Comparison of ENCODE assay signal across 18 mouse cellular contexts in genomic region chr13:26080302-26080701, GRCm38 (mm10).
A peak's percentile ranks its signal among the peaks of the same experiment; 100 is the strongest.
DNase-seq lines count a peak whose midpoint lies in the region; ATAC-seq lines count a peak whose summit lies in the region.
"Had no signal": no experiment of that assay in that cellular context is flagged by ENCODE, and none has a peak within 500 bp of the region (broad histone marks: within the 10 kb centered on the region; RNA-seq: fewer than 3 reads in every experiment).

No protein-coding gene starts in this region.

- no peak overlapping the region for H3K4me3 ChIP-seq in midbrain, embryonic 15.5 days
- H3K4me3 ChIP-seq in midbrain, embryonic 11.5 days (ENCODE audit: low read depth, low read length) = no peak overlapping the region
- H3K4me3 ChIP-seq in hindbrain, embryonic 12.5 days = no peak overlapping the region
- H3K4me3 ChIP-seq: kidney, embryonic 15.5 days; liver, embryonic 15.5 days; megakaryocyte, embryonic 14.5 days; stomach, embryonic 15.5 days had no signal

- no peaks in the 10 kb centered on the region for H3K9me3 ChIP-seq in midbrain, embryonic 15.5 days
- H3K9me3 ChIP-seq in midbrain, embryonic 11.5 days (ENCODE audit: control insufficient read depth, low read length) = no peaks in the 10 kb centered on the region
- H3K9me3 ChIP-seq in hindbrain, embryonic 12.5 days (replicated peaks) = no peaks in the 10 kb centered on the region
- H3K9me3 ChIP-seq: kidney, embryonic 15.5 days; liver, embryonic 15.5 days; megakaryocyte, embryonic 14.5 days; stomach, embryonic 15.5 days had no signal

- H3K9ac ChIP-seq in midbrain, embryonic 15.5 days = no peak overlapping the region
- H3K9ac ChIP-seq in midbrain, embryonic 11.5 days (ENCODE audit: low read length) = no peak overlapping the region
- no peak overlapping the region for H3K9ac ChIP-seq in hindbrain, embryonic 12.5 days
- H3K9ac ChIP-seq: kidney, embryonic 15.5 days; liver, embryonic 15.5 days; stomach, embryonic 15.5 days had no signal

- intact Hi-C loops in left cerebral cortex, postnatal 25 days (cut with DNase I) = no loop called here

- H3K4me1 ChIP-seq in midbrain, embryonic 15.5 days = no peaks in the 10 kb centered on the region
- H3K4me1 ChIP-seq in midbrain, embryonic 11.5 days (ENCODE audit: control insufficient read depth, insufficient read depth, low read length) = no peaks in the 10 kb centered on the region
- H3K4me1 ChIP-seq in hindbrain, embryonic 12.5 days = peaks cover 4% of the 10 kb centered on the region
- H3K4me1 ChIP-seq: kidney, embryonic 15.5 days; liver, embryonic 15.5 days; megakaryocyte, embryonic 14.5 days; stomach, embryonic 15.5 days had no signal

- H3K36me3 ChIP-seq in midbrain, embryonic 15.5 days (replicated peaks) = no peaks in the 10 kb centered on the region
- H3K36me3 ChIP-seq in midbrain, embryonic 11.5 days (ENCODE audit: control insufficient read depth, insufficient read depth, low read length) = no peaks in the 10 kb centered on the region
- H3K36me3 ChIP-seq in hindbrain, embryonic 12.5 days = no peaks in the 10 kb centered on the region
- H3K36me3 ChIP-seq: kidney, embryonic 15.5 days; liver, embryonic 15.5 days; stomach, embryonic 15.5 days had no signal

- WGBS in midbrain, embryonic 15.5 days = 56% methylated on average over 4 of the region's 4 CpGs
- WGBS in midbrain, embryonic 11.5 days = 69% methylated on average over 4 of the region's 4 CpGs
- WGBS in hindbrain, embryonic 12.5 days = 63% methylated on average over 4 of the region's 4 CpGs

- H3K4me2 ChIP-seq in midbrain, embryonic 15.5 days = no peak overlapping the region
- no peak overlapping the region for H3K4me2 ChIP-seq in midbrain, embryonic 11.5 days
- H3K4me2 ChIP-seq in hindbrain, embryonic 12.5 days (replicated peaks) = no peak overlapping the region
- H3K4me2 ChIP-seq: kidney, embryonic 15.5 days; liver, embryonic 15.5 days; stomach, embryonic 15.5 days had no signal

- DNase-seq in midbrain, embryonic 11.5 days (ENCODE audit: low spot score, missing footprints) = no peak
- DNase-seq in embryo, embryonic 11.5 days (ENCODE audit: low read depth, low spot score) = peak; percentile 14
- no peak for DNase-seq in left cerebral cortex, postnatal 25 days (ENCODE audit: low spot score in 2 of 2)
- DNase-seq in heart, adult 11 months = no peak
- DNase-seq in left cerebral cortex, adult 8-10 months (ENCODE audit: low spot score in 2 of 2) = no peak
- DNase-seq: adrenal gland, postnatal 36 days; cerebellum, postnatal 14 days; heart, postnatal 10 days; lung, postnatal 10 days; right cerebral cortex, adult 18-20 months had no signal

- no peak for ATAC-seq in midbrain, embryonic 15.5 days (replicated peaks)
- no peak for ATAC-seq in midbrain, embryonic 11.5 days (ENCODE audit: low FRiP score)
- no peak for ATAC-seq in hindbrain, embryonic 12.5 days (ENCODE audit: low FRiP score)
- ATAC-seq: activated CD4-positive, CD25-positive, alpha-beta regulatory T cell, adult 4 months; inflammation-experienced regulatory T-cells, adult 6 months had no signal

- H3K27ac ChIP-seq in midbrain, embryonic 15.5 days = peak overlapping the region; percentile 58; the same call in 1 of the 2 replicates
- no peak overlapping the region for H3K27ac ChIP-seq in midbrain, embryonic 11.5 days (ENCODE audit: low read depth, low read length)
- H3K27ac ChIP-seq in hindbrain, embryonic 12.5 days = peak overlapping the region; percentile 71
- H3K27ac ChIP-seq: kidney, embryonic 15.5 days; liver, embryonic 15.5 days; stomach, embryonic 15.5 days had no signal

- no peaks in the 10 kb centered on the region for H3K27me3 ChIP-seq in midbrain, embryonic 15.5 days (replicated peaks)
- no peaks in the 10 kb centered on the region for H3K27me3 ChIP-seq in midbrain, embryonic 11.5 days (ENCODE audit: control insufficient read depth, insufficient read depth, low read length)
- no peaks in the 10 kb centered on the region for H3K27me3 ChIP-seq in hindbrain, embryonic 12.5 days
- H3K27me3 ChIP-seq: kidney, embryonic 15.5 days; liver, embryonic 15.5 days; megakaryocyte, embryonic 14.5 days; stomach, embryonic 15.5 days had no signal
